ENCODE assay signal across 10 mouse cellular contexts in genomic region chr6:108796706-108797105, GRCm38 (mm10). TPM values are rescaled to one million over a fixed set of nuclear protein-coding genes. Genes with fewer than 3 reads are reported as not detected.
DNase-seq lines count a peak whose midpoint lies in the region; ATAC-seq lines count a peak whose summit lies in the region.
"Had no signal": no experiment of that assay in that cellular context is flagged by ENCODE, and none has a peak within 500 bp of the region (broad histone marks: within the 10 kb centered on the region; RNA-seq: fewer than 3 reads in every experiment).

No protein-coding gene starts in this region.

- no peak overlapping the region for H3K27ac ChIP-seq in kidney, embryonic 15.5 days

- peaks cover 13% of the 10 kb centered on the region for H3K4me1 ChIP-seq in kidney, embryonic 15.5 days

- ATAC-seq in kidney, embryonic 15.5 days (replicated peaks; ENCODE audit: low FRiP score), result peak; percentile 83
- ATAC-seq: inflammation-experienced regulatory T-cells, adult 6 months had no signal

- H3K36me3 ChIP-seq in kidney, embryonic 15.5 days, result no peaks in the 10 kb centered on the region

- no peak overlapping the region for H3K4me3 ChIP-seq in kidney, embryonic 15.5 days (replicated peaks)
- H3K4me3 ChIP-seq: megakaryocyte, embryonic 14.5 days had no signal

- no peaks in the 10 kb centered on the region for H3K9me3 ChIP-seq in kidney, embryonic 15.5 days (replicated peaks)
- H3K9me3 ChIP-seq: megakaryocyte, embryonic 14.5 days had no signal

- no peaks in the 10 kb centered on the region for H3K27me3 ChIP-seq in kidney, embryonic 15.5 days
- H3K27me3 ChIP-seq: megakaryocyte, embryonic 14.5 days had no signal

- DNase-seq in adrenal gland, adult 2 months, result peak; percentile 36
- no peak for DNase-seq in adrenal gland, adult 18-20 months (ENCODE audit: low spot score in 2 of 2)
- DNase-seq in kidney, adult 11 months, result no peak
- DNase-seq in embryo, embryonic 10.5 days (ENCODE audit: low spot score), result peak; percentile 20
- DNase-seq in lung, postnatal 25 days (ENCODE audit: low spot score), result peak; percentile 55
- no peak for DNase-seq in left cerebral cortex, adult 18-20 months (ENCODE audit: low spot score in 2 of 2)
- no peak for DNase-seq in layer of hippocampus, adult 18-20 months (ENCODE audit: low spot score in 2 of 2)

- no peak overlapping the region for H3K9ac ChIP-seq in kidney, embryonic 15.5 days

- H3K4me2 ChIP-seq in kidney, embryonic 15.5 days, result no peak overlapping the region

- 22% methylated on average over 2 of the region's 2 CpGs for WGBS in kidney, embryonic 15.5 days

RNA-seq across cellular contexts. Expression of gene Arl8b, which starts 13.8 kb away (rescaled TPM):
- 100 to 1,000 TPM; 120 to 128 TPM for total RNA-seq in adrenal gland, adult 2 months (2021)
- polyA plus RNA-seq in adrenal gland, adult 2 months (2012; rRNA removed), result 12.6 and 12.7 TPM in 2 replicates
- 100 to 1,000 TPM; 107 to 126 TPM for total RNA-seq in adrenal gland, adult 18-20 months (2021)
- polyA plus RNA-seq in kidney, embryonic 15.5 days (2015; fragmentation: Nextera tagmentation; extraction: Ambion mirVana), result 78.9 and 79.7 TPM in 2 replicates
- 100 to 1,000 TPM; 222 to 225 TPM for total RNA-seq in left cerebral cortex, adult 18-20 months (2021)
- total RNA-seq in layer of hippocampus, adult 18-20 months (2021), result 100 to 1,000 TPM; 214 to 233 TPM

RNA-seq across cellular contexts. Expression of gene Edem1, which starts 31.7 kb away (rescaled TPM):
- total RNA-seq in adrenal gland, adult 2 months (2021), result 10 to 100 TPM; 37.3 to 53.9 TPM
- 24.5 and 29.4 TPM in 2 replicates for polyA plus RNA-seq in adrenal gland, adult 2 months (2012; rRNA removed)
- total RNA-seq in adrenal gland, adult 18-20 months (2021), result 10 to 100 TPM; 45.3 to 49.3 TPM
- 25.1 TPM in 2 replicates for polyA plus RNA-seq in kidney, embryonic 15.5 days (2015; fragmentation: Nextera tagmentation; extraction: Ambion mirVana)
- 10 to 100 TPM; 17.2 to 19.9 TPM for total RNA-seq in left cerebral cortex, adult 18-20 months (2021)
- 10 to 100 TPM; 14.6 to 15.6 TPM for total RNA-seq in layer of hippocampus, adult 18-20 months (2021)

Comparison
In these comparisons a context has a peak if more than half of its experiments do, and no peak if none do; other contexts are left out.
1. DNase-seq: peak in adrenal gland, adult 2 months (single experiment), embryo, embryonic 10.5 days (single experiment) and lung, postnatal 25 days (single experiment); none in adrenal gland, adult 18-20 months (0 of 2), kidney, adult 11 months (single experiment), left cerebral cortex, adult 18-20 months (0 of 2) and layer of hippocampus, adult 18-20 months (0 of 2).